Mouse (Mus musculus): ENCODE measurements around the gene Fmo4. TPM values are rescaled to one million over a fixed set of nuclear protein-coding genes. Genes with fewer than 3 reads are reported as not detected.

The Fmo4 gene
- total and polyA plus RNA-seq, 2 experiments: 8.1 to 16.2 TPM

DNA sequence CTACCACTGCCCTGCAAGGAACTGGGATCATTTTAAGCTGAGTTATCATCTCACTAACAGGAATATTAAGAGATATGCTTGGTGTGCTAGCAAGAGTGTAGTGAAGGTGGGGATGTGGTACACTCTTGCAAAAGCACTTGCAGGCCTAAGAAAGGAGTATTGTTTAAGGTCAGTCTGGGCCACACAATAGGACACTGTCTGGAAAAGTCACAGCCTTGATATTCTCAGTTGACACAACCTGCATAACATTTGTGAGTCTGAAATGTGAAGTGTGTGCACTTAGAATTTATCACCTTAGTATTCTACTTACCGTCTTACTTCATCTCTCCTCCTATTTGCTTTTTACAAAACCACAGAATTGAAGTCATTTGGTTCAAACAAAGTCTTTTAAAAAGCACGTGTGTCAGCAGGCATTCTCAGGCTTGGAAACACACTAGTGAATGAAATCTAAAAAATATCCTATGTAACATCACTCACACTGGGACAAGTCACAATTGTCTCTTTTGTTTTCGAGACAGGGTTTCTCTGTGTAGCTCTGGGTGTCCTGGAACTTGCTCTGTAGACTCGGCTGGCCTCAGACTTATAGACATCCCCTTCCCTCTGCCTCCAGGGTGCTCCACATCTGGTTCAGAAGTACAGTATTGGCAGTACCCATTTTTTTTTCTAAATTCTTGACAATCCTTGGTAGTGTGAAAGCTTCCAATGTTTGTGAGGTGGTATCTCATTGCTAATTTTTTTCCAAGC lies 42.0 kb downstream of the Fmo4 start:
- H3K27ac ChIP-seq (replicated peaks; ENCODE audit: insufficient read depth, low read depth, low read length): no peak overlapping the region
- no peaks in the 10 kb centered on the region for H3K4me1 ChIP-seq (ENCODE audit: control insufficient read depth, insufficient read depth, low read length)
- H3K79me2 ChIP-seq (ENCODE audit: control insufficient read depth, insufficient read depth, low read length): no peaks in the 10 kb centered on the region
- 77% methylated on average over 4 of the region's 4 CpGs for WGBS
- no peak overlapping the region for H3K9ac ChIP-seq (ENCODE audit: low read depth, low read length)
- TF ChIP-seq CTCF (IDR thresholded peaks at IDR 0.05; ENCODE audit: low read depth, low read length) (no peak), POLR2A (IDR thresholded peaks at IDR 0.05; ENCODE audit: extremely low read depth, insufficient read depth, low read length) (no peak)
- no peaks in the 10 kb centered on the region for H3K36me3 ChIP-seq (ENCODE audit: control insufficient read depth, insufficient read depth, low read length)
- H3K4me3 ChIP-seq (ENCODE audit: insufficient read depth, low read depth, low read length): no peak overlapping the region
- DNase-seq (ENCODE audit: extremely low read depth, low read depth, low spot score): no peak
- no peaks in the 10 kb centered on the region for H3K27me3 ChIP-seq (ENCODE audit: control insufficient read depth, insufficient read depth, low read length)

DNA sequence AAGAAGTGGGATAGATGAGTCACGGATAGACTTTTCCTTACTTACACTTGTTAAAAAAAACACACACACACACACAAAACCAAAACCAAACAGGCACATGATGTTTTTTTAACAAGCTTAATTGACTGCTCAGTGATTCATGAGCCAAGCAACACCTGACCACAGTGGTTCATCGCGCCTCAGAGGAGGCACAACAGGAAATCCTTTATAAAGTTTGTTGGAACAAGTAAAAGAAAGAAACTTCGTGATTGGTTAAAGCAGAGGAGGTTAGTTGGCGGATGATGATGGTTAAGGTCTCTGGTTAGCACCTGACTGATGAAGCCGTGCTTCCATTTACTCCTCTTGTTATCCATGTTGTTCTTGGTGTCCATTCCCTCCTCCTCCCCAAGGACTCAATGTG lies 61.8 kb downstream of the Fmo4 start:
- Histone ChIP-seq H3K79me2 (ENCODE audit: control insufficient read depth, insufficient read depth, low read length) (no peaks in the 10 kb centered on the region), H3K27me3 (ENCODE audit: control insufficient read depth, insufficient read depth, low read length) (no peaks in the 10 kb centered on the region), H3K4me3 (ENCODE audit: insufficient read depth, low read depth, low read length) (no peak overlapping the region), H3K27ac (replicated peaks; ENCODE audit: insufficient read depth, low read depth, low read length) (no peak overlapping the region), H3K4me1 (ENCODE audit: control insufficient read depth, insufficient read depth, low read length) (no peaks in the 10 kb centered on the region), H3K36me3 (ENCODE audit: control insufficient read depth, insufficient read depth, low read length) (no peaks in the 10 kb centered on the region), H3K9ac (ENCODE audit: low read depth, low read length) (no peak overlapping the region)
- WGBS: 80% methylated on average over 6 of the region's 6 CpGs
- no peak for DNase-seq (ENCODE audit: extremely low read depth, low read depth, low spot score)
- no peak for TF ChIP-seq POLR2A (IDR thresholded peaks at IDR 0.05; ENCODE audit: extremely low read depth, insufficient read depth, low read length)
- no peak for TF ChIP-seq CTCF (IDR thresholded peaks at IDR 0.05; ENCODE audit: low read depth, low read length)

DNA sequence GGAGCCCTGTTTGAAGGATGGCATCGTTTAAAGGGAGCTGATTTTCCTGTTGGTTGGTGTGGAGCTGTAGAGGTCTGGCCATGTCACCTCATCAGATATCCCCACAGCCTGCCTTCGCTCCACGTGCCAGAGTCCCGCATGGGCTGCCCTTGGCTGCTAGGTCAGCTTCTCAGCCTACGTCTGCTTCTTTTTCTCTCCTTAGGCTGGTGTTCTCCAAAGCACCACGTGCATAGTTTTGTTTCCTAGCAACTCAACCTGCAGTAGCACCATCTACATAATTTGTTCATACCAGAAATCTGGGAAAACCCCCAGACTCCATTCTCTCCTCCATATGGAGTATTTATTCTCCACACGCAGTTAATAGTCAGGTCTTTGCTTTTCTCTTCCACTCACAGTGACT lies 64.2 kb downstream of the Fmo4 start:
- no peak for DNase-seq (ENCODE audit: extremely low read depth, low read depth, low spot score)
- H3K79me2 ChIP-seq (ENCODE audit: control insufficient read depth, insufficient read depth, low read length): no peaks in the 10 kb centered on the region
- no peak overlapping the region for H3K27ac ChIP-seq (replicated peaks; ENCODE audit: insufficient read depth, low read depth, low read length)
- 80% methylated on average over 7 of the region's 7 CpGs for WGBS
- H3K4me3 ChIP-seq (ENCODE audit: insufficient read depth, low read depth, low read length): no peak overlapping the region
- no peak for TF ChIP-seq POLR2A (IDR thresholded peaks at IDR 0.05; ENCODE audit: extremely low read depth, insufficient read depth, low read length)
- TF ChIP-seq CTCF (IDR thresholded peaks at IDR 0.05; ENCODE audit: low read depth, low read length): no peak
- no peaks in the 10 kb centered on the region for H3K4me1 ChIP-seq (ENCODE audit: control insufficient read depth, insufficient read depth, low read length)
- no peak overlapping the region for H3K9ac ChIP-seq (ENCODE audit: low read depth, low read length)
- no peaks in the 10 kb centered on the region for H3K27me3 ChIP-seq (ENCODE audit: control insufficient read depth, insufficient read depth, low read length)
- no peaks in the 10 kb centered on the region for H3K36me3 ChIP-seq (ENCODE audit: control insufficient read depth, insufficient read depth, low read length)

DNA sequence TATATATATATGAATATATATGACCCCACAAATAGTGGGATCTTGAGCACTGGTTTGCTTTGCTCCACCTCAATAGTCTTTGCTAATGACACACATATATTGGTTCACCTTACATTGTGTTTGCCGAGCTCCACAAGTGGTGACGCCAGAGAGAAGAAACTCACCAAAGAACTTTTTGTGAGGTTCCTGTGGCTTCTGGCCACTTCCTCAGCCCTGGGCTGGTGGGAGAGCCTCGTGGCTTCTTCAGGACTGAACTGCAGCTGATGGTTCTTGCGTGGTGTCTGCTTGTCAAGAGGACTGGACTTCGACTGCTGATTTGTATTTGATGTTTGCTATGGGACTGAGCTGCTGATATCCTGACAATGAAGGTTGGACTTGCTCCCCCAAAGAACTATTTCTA lies 65.0 kb downstream of the Fmo4 start:
- no peaks in the 10 kb centered on the region for H3K36me3 ChIP-seq (ENCODE audit: control insufficient read depth, insufficient read depth, low read length)
- H3K9ac ChIP-seq (ENCODE audit: low read depth, low read length): no peak overlapping the region
- no peaks in the 10 kb centered on the region for H3K79me2 ChIP-seq (ENCODE audit: control insufficient read depth, insufficient read depth, low read length)
- no peak overlapping the region for H3K4me3 ChIP-seq (ENCODE audit: insufficient read depth, low read depth, low read length)
- no peak overlapping the region for H3K27ac ChIP-seq (replicated peaks; ENCODE audit: insufficient read depth, low read depth, low read length)
- no peaks in the 10 kb centered on the region for H3K4me1 ChIP-seq (ENCODE audit: control insufficient read depth, insufficient read depth, low read length)
- DNase-seq (ENCODE audit: extremely low read depth, low read depth, low spot score): no peak
- TF ChIP-seq POLR2A (IDR thresholded peaks at IDR 0.05; ENCODE audit: extremely low read depth, insufficient read depth, low read length): no peak
- no peak for TF ChIP-seq CTCF (IDR thresholded peaks at IDR 0.05; ENCODE audit: low read depth, low read length)
- 58% methylated on average over 5 of the region's 5 CpGs for WGBS
- no peaks in the 10 kb centered on the region for H3K27me3 ChIP-seq (ENCODE audit: control insufficient read depth, insufficient read depth, low read length)

Other genes with a start within 250 kb of the Fmo4 start
- 12.5 and 14.6 TPM in 2 replicates for gene Vamp4, start 243.5 kb downstream of the Fmo4 start, total RNA-seq (2014; rRNA removed)
- 4.5 and 4.8 TPM in 2 replicates for gene Vamp4, start 243.5 kb downstream of the Fmo4 start, polyA plus RNA-seq (2012; rRNA removed)
- gene Myoc, start 174.8 kb downstream of the Fmo4 start, total RNA-seq (2014; rRNA removed): 0.07 TPM in 1 of 2 replicates, not detected in the other
- gene Myoc, start 174.8 kb downstream of the Fmo4 start, polyA plus RNA-seq (2012; rRNA removed): not detected in 2 replicates
- not detected in 2 replicates for gene Myocos, start 155.8 kb downstream of the Fmo4 start, total RNA-seq (2014; rRNA removed)
- gene Myocos, start 155.8 kb downstream of the Fmo4 start, polyA plus RNA-seq (2012; rRNA removed): not detected in 2 replicates
- gene Prrc2c, start 73.4 kb downstream of the Fmo4 start, total RNA-seq (2014; rRNA removed): 19.2 and 23.0 TPM in 2 replicates
- gene Prrc2c, start 73.4 kb downstream of the Fmo4 start, polyA plus RNA-seq (2012; rRNA removed): 7.8 and 11.4 TPM in 2 replicates
- gene Fmo1, start 52.6 kb upstream of the Fmo4 start, total RNA-seq (2014; rRNA removed): 187 and 242 TPM in 2 replicates
- gene Fmo1, start 52.6 kb upstream of the Fmo4 start, polyA plus RNA-seq (2012; rRNA removed): 152 and 171 TPM in 2 replicates
- 49.1 and 52.6 TPM in 2 replicates for gene Fmo2, start 84.8 kb upstream of the Fmo4 start, total RNA-seq (2014; rRNA removed)
- 7.8 and 10.4 TPM in 2 replicates for gene Fmo2, start 84.8 kb upstream of the Fmo4 start, polyA plus RNA-seq (2012; rRNA removed)
- gene Fmo6, start 123.5 kb upstream of the Fmo4 start, total RNA-seq (2014; rRNA removed): not detected in 2 replicates
- gene Fmo6, start 123.5 kb upstream of the Fmo4 start, polyA plus RNA-seq (2012; rRNA removed): not detected in 2 replicates
- 234 and 412 TPM in 2 replicates for gene Fmo3, start 170.6 kb upstream of the Fmo4 start, total RNA-seq (2014; rRNA removed)
- gene Fmo3, start 170.6 kb upstream of the Fmo4 start, polyA plus RNA-seq (2012; rRNA removed): 53.9 and 77.7 TPM in 2 replicates

Data from liver, adult 2 months (tissue).